Mouse (Mus musculus) bone marrow macrophage, adult 2 months (primary cell): ENCODE measurements at regions not wholly inside any gene's neighbourhood (a gene's known extent, or its start where the extent isn't known, plus 50 kb on each side); places are given as distances from the start of the nearest gene placed in this dataset.

Experiments
- CTCF ChIP-seq: IDR thresholded peaks from 2 replicates; pipeline ENCODE4 v1.5.1; 2012; ENCODE audit warnings: low read depth, mild to moderate bottlenecking, low read length, moderate library complexity
- POLR2A ChIP-seq: IDR thresholded peaks from 2 replicates; pipeline ENCODE4 v1.6.1; 2012; ENCODE audit warnings: mild to moderate bottlenecking, low read depth, low read length, borderline replicate concordance

- no peak for TF ChIP-seq CTCF
- TF ChIP-seq POLR2A = no peak
Measured at GRCm38 (mm10) chr13:107539867-107540266, 504.4 kb upstream of the Smim15 start.
